Mouse (Mus musculus) midbrain, embryonic 16.5 days (tissue): ENCODE results near the gene Stx6. TPM values are rescaled to one million over a fixed set of nuclear protein-coding genes. Genes with fewer than 3 reads are reported as not detected.

Source experiments
- ATAC-seq: fragments of 200-750 bp; cut with Nextera tagmentation; 2 replicates; pipeline ENCODE4 v1.8.0; 2017; ENCODE audit warnings: moderate TSS enrichment
- H3K27ac ChIP-seq: fragments of 300-500 bp; sonication (generic); 2 replicates; pipeline ENCODE4 v1.5.1; 2014; ENCODE audit warnings: mild to moderate bottlenecking, low read length, mixed read lengths
- H3K27me3 ChIP-seq: fragments of 300-500 bp; sonication (generic); 2 replicates; pipeline ENCODE4 v1.6.1; 2014; ENCODE audit warnings: low read depth, low read length, mixed read lengths; ENCODE audit not compliant: control insufficient read depth, insufficient read depth
- H3K36me3 ChIP-seq: fragments of 300-500 bp; sonication (generic); 2 replicates; pipeline ENCODE4 v1.6.1; 2014; ENCODE audit warnings: mild to moderate bottlenecking, low read length, moderate library complexity, mixed read lengths; ENCODE audit not compliant: control insufficient read depth, insufficient read depth
- H3K4me1 ChIP-seq: fragments of 300-500 bp; sonication (generic); 2 replicates; pipeline ENCODE4 v1.6.1; 2014; ENCODE audit warnings: mild to moderate bottlenecking, low read length, mixed read lengths; ENCODE audit not compliant: control insufficient read depth, insufficient read depth
- H3K4me2 ChIP-seq: fragments of 300-500 bp; sonication (generic); 2 replicates; pipeline ENCODE4 v1.6.1; 2014; ENCODE audit warnings: mild to moderate bottlenecking, low read length, mixed read lengths
- H3K4me3 ChIP-seq: fragments of 300-500 bp; sonication (generic); 2 replicates; pipeline ENCODE4 v1.5.1; 2014; ENCODE audit warnings: low read depth, mild to moderate bottlenecking, low read length, moderate library complexity, mixed read lengths
- H3K9ac ChIP-seq: fragments of 300-500 bp; sonication (generic); 2 replicates; pipeline ENCODE4 v1.6.1; 2014; ENCODE audit warnings: low read depth, low read length, mixed read lengths
- H3K9me3 ChIP-seq: fragments of 300-500 bp; sonication (generic); replicated peaks from 2 replicates; pipeline ENCODE4 v1.6.1; 2014; ENCODE audit warnings: mild to moderate bottlenecking, low read length, mixed read lengths; ENCODE audit not compliant: control insufficient read depth, poor library complexity, severe bottlenecking
- WGBS: fragments of 180-500 bp; shearing (Covaris S2); extraction: QIAGEN DNeasy Blood & Tissue Kit; methylation state at CpG from one replicate; pipeline ENCODE4 v1.1.7; 2014; 5-methylcytosine and 5-hydroxymethylcytosine counted together
- polyA plus RNA-seq: library from polyadenylated mRNA; unstranded; fragments of >200 nt; fragmentation: Nextera tagmentation; extraction: Ambion mirVana; gene quantifications from 2 replicates; pipeline ENCODE4 v1.2.1, GENCODE M21; 2015

Gene Stx6
- polyA plus RNA-seq, 1 experiment from 2014 or later, result 94.0 TPM

- 30% methylated on average over 5 of the region's 5 CpGs for WGBS
- Histone ChIP-seq H3K27me3 (peaks cover 9% of the 10 kb centered on the region), H3K4me2 (no peak overlapping the region), H3K4me1 (no peaks in the 10 kb centered on the region), H3K4me3 (no peak overlapping the region), H3K27ac (no peak overlapping the region), H3K9me3 (no peaks in the 10 kb centered on the region), H3K9ac (no peak overlapping the region), H3K36me3 (no peaks in the 10 kb centered on the region)
- ATAC-seq, result no peak
Observed at GRCm38 (mm10) chr1:155249896-155250295, 91.4 kb downstream of the Stx6 start.

- Histone ChIP-seq H3K4me2 (no peak overlapping the region), H3K36me3 (no peaks in the 10 kb centered on the region), H3K4me3 (no peak overlapping the region), H3K9ac (no peak overlapping the region), H3K4me1 (no peaks in the 10 kb centered on the region), H3K9me3 (no peaks in the 10 kb centered on the region), H3K27me3 (peaks cover 2% of the 10 kb centered on the region), H3K27ac (no peak overlapping the region)
- ATAC-seq, result no peak
- WGBS, result 37% methylated on average over 4 of the region's 4 CpGs
Observed at GRCm38 (mm10) chr1:155250531-155251135, 92.1 kb downstream of the Stx6 start.

- Histone ChIP-seq H3K27ac (no peak overlapping the region), H3K9ac (no peak overlapping the region), H3K4me1 (no peaks in the 10 kb centered on the region), H3K9me3 (no peaks in the 10 kb centered on the region), H3K27me3 (no peaks in the 10 kb centered on the region), H3K4me2 (no peak overlapping the region), H3K4me3 (no peak overlapping the region), H3K36me3 (no peaks in the 10 kb centered on the region)
- WGBS, result 78% methylated on average over 5 of the region's 5 CpGs
- no peak for ATAC-seq
Observed at GRCm38 (mm10) chr1:155251596-155251995, 93.1 kb downstream of the Stx6 start.

- WGBS, result 49% methylated on average over 6 of the region's 6 CpGs
Observed at GRCm38 (mm10) chr1:155252631-155253121, 94.2 kb downstream of the Stx6 start.

GRCm38 (mm10) chr1:155253126-155253525 is 94.6 kb downstream of the Stx6 start:
- 61% methylated on average over 12 of the region's 12 CpGs for WGBS
- H3K27ac ChIP-seq, result no peak overlapping the region
- H3K27me3 ChIP-seq, result no peaks in the 10 kb centered on the region
- H3K9me3 ChIP-seq, result no peaks in the 10 kb centered on the region
- no peak overlapping the region for H3K9ac ChIP-seq
- H3K36me3 ChIP-seq, result no peaks in the 10 kb centered on the region
- no peaks in the 10 kb centered on the region for H3K4me1 ChIP-seq
- H3K4me3 ChIP-seq, result no peak overlapping the region
- H3K4me2 ChIP-seq, result no peak overlapping the region
- no peak for ATAC-seq

More at GRCm38 (mm10) chr1:155252631-155253121, 94.2 kb downstream of the Stx6 start:
- Histone ChIP-seq H3K9me3 (no peaks in the 10 kb centered on the region), H3K4me3 (no peak overlapping the region), H3K4me2 (no peak overlapping the region), H3K9ac (no peak overlapping the region), H3K36me3 (no peaks in the 10 kb centered on the region), H3K27me3 (no peaks in the 10 kb centered on the region), H3K4me1 (no peaks in the 10 kb centered on the region), H3K27ac (no peak overlapping the region)
- no peak; the same call in 1 of the 2 replicates for ATAC-seq

- no peaks in the 10 kb centered on the region for H3K36me3 ChIP-seq
- no peak overlapping the region for H3K27ac ChIP-seq
- no peak overlapping the region for H3K9ac ChIP-seq
- no peak overlapping the region for H3K4me2 ChIP-seq
- no peaks in the 10 kb centered on the region for H3K27me3 ChIP-seq
- no peak for ATAC-seq
- H3K9me3 ChIP-seq, result no peaks in the 10 kb centered on the region
- WGBS, result 88% methylated on average over 8 of the region's 8 CpGs
- H3K4me3 ChIP-seq, result no peak overlapping the region
- H3K4me1 ChIP-seq, result no peaks in the 10 kb centered on the region
Observed at GRCm38 (mm10) chr1:155254309-155254708, 95.8 kb downstream of the Stx6 start.

Other genes with a start within 250 kb of the Stx6 start
- 4.8 and 4.9 TPM in 2 replicates for gene Ier5, start 59.1 kb upstream of the Stx6 start, polyA plus RNA-seq
- gene Mr1, start 11.9 kb upstream of the Stx6 start, polyA plus RNA-seq, result 1.3 and 1.6 TPM in 2 replicates
- 2.8 and 5.5 TPM in 2 replicates for gene BC034090, start 85.7 kb downstream of the Stx6 start, polyA plus RNA-seq